ENCODE assay signal across 22 mouse cellular contexts in the genomic region with DNA sequence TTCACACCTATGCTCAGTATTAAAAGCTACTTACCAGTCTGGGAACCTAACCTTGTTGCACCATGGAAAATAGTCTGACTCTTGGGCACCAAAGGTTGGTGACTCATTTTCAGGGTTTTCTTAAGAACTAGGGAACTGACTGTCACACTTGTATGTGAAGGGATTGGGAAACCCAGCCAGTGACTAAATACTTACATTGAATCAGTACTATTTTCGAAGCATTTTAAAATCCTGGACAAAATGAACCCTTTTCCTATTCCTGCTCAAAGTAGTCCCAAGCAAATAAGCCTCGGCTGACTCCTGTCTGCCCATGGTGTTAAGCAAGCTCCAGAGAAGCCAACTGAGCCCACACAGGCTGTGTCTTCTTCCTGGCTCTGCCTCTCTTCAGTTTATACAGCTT.
DNase-seq lines count a peak whose midpoint lies in the region; ATAC-seq and TF ChIP-seq lines count a peak whose summit lies in the region.
"Had no signal": no experiment of that assay in that cellular context is flagged by ENCODE, and none has a peak within 500 bp of the region (broad histone marks: within the 10 kb centered on the region; RNA-seq: fewer than 3 reads in every experiment).

No protein-coding gene starts in this region.

- H3K27me3 ChIP-seq in Patski: no peaks in the 10 kb centered on the region
- H3K27me3 ChIP-seq: CH12.LX; embryonic facial prominence, embryonic 12.5 days; forebrain, embryonic 13.5 days; heart, embryonic 12.5 days; hindbrain, embryonic 15.5 days had no signal

- no peak overlapping the region for H3K4me3 ChIP-seq in embryonic fibroblast, embryonic 13.5 days (ENCODE audit: insufficient read depth, low read length)
- H3K4me3 ChIP-seq: embryonic facial prominence, embryonic 12.5 days; forebrain, embryonic 13.5 days; heart, adult 2 months; heart, embryonic 12.5 days; hindbrain, embryonic 15.5 days had no signal

- H3K4me1 ChIP-seq in embryonic fibroblast, embryonic 13.5 days (ENCODE audit: control insufficient read depth, insufficient read depth, low read length): peaks cover 6% of the 10 kb centered on the region

- in situ Hi-C loops in Patski (cut with MboI; ENCODE audit: low pct_unique_long_range_greater_than_20kb): no loop called here

- H3K27ac ChIP-seq in embryonic fibroblast, embryonic 13.5 days (ENCODE audit: insufficient read depth, low read length): peak overlapping the region; percentile 47
- H3K27ac ChIP-seq: embryonic facial prominence, embryonic 12.5 days; forebrain, embryonic 13.5 days; heart, adult 2 months; hindbrain, embryonic 15.5 days had no signal

- DNase-seq in 3134 (ENCODE audit: extremely low read depth, insufficient read length, low spot score) (peak; percentile 65), 416B (ENCODE audit: low read depth) (peak; percentile 79), Patski (ENCODE audit: low read depth, low spot score) (no peak)
- DNase-seq in ovary, adult 18-20 months (ENCODE audit: low spot score): no peak
- DNase-seq in left cerebral cortex, adult 9 months (ENCODE audit: low spot score in 2 of 2): no peak
- DNase-seq in spleen, postnatal 4 days (ENCODE audit: low spot score in 2 of 2): no peak
- DNase-seq: adrenal gland, adult 2 months; adrenal gland, postnatal 25 days; cerebellum, adult 11-12 months; cerebellum, adult 9-10 months; cerebellum, postnatal 25 days; forebrain, postnatal 0 days; gastrocnemius, postnatal 14 days; heart, adult 2 months had no signal

- ATAC-seq in Patski: peak; percentile 19
- ATAC-seq: activated CD4-positive, CD25-positive, alpha-beta regulatory T cell, adult 4 months; forebrain, embryonic 13.5 days; forebrain, postnatal 0 days; intestine, embryonic 16.5 days had no signal

- CTCF ChIA-PET in Patski (lab: Charles Lee): no interaction called here

- POLR2A ChIA-PET in Patski (lab: Charles Lee): interaction anchor here (0.6 kb wide), 1 partner anchor 16 kb away, joined by 3 read pairs; no protein-coding TSS in a partner anchor

- no peak for TF ChIP-seq POLR2A in embryonic fibroblast, embryonic 13.5 days (IDR thresholded peaks at IDR 0.05; ENCODE audit: low read depth, low read length)

- no peak for TF ChIP-seq CTCF in Patski (IDR thresholded peaks at IDR 0.05)
- TF ChIP-seq CTCF in embryonic fibroblast, embryonic 13.5 days (IDR thresholded peaks at IDR 0.05; ENCODE audit: borderline replicate concordance, insufficient read depth, low read length): no peak

Comparison
In these comparisons a context has a peak if more than half of its experiments do, and no peak if none do; other contexts are left out.
1. DNase-seq: peak in 3134 (single experiment) and 416B (single experiment); none in Patski (single experiment), ovary, adult 18-20 months (single experiment), left cerebral cortex, adult 9 months (0 of 2) and spleen, postnatal 4 days (0 of 2).